Mouse (Mus musculus) liver, embryonic 14.5 days (tissue): ENCODE data around the gene Rubcn.

Source experiments
- CTCF ChIP-seq: IDR thresholded peaks from 2 replicates; pipeline ENCODE4 v1.5.1; 2016; ENCODE audit warnings: antibody characterized with exemption, low read depth, control low read depth
- EP300 ChIP-seq: IDR thresholded peaks from 2 replicates; pipeline ENCODE4 v1.6.1; 2016; ENCODE audit warnings: antibody characterized with exemption, low read depth

GRCm38 (mm10) chr16:32913212-32913611 lies 35.6 kb upstream of the Rubcn start:
- TF ChIP-seq CTCF = no peak
- TF ChIP-seq EP300 = no peak
